Mouse (Mus musculus) kidney, postnatal 0 days (tissue): ENCODE data around the gene Rasd1. TPM values are rescaled to one million over a fixed set of nuclear protein-coding genes. Genes with fewer than 3 reads are reported as not detected.
"Not testable (repeated sequence)": the region's sequence is repeated elsewhere in the genome, so short reads cannot be mapped to it uniquely, and the experiment has no call there.

Experiments
- ATAC-seq: fragments of 200-750 bp; cut with Nextera tagmentation; replicated peaks from 2 replicates; pipeline ENCODE4 v1.8.0; 2017; ENCODE audit warnings: low read depth, moderate number of reproducible peaks, moderate TSS enrichment, moderate library complexity; ENCODE audit not compliant: low FRiP score
- DNase-seq: peaks from one replicate; pipeline ENCODE4 v3.0.0-alpha.2; 2016; ENCODE audit warnings: low spot score
- H3K27ac ChIP-seq: fragments of 300-500 bp; sonication (generic); 2 replicates; pipeline ENCODE4 v1.5.1; 2014; ENCODE audit warnings: mild to moderate bottlenecking
- H3K27me3 ChIP-seq: fragments of 300-500 bp; sonication (generic); 2 replicates; pipeline ENCODE4 v1.6.1; 2014; ENCODE audit warnings: low read length, mixed read lengths; ENCODE audit not compliant: insufficient read depth
- H3K36me3 ChIP-seq: fragments of 300-500 bp; sonication (generic); 2 replicates; pipeline ENCODE4 v1.6.1; 2014; ENCODE audit warnings: low read length, mixed read lengths; ENCODE audit not compliant: insufficient read depth
- H3K4me1 ChIP-seq: fragments of 300-500 bp; sonication (generic); replicated peaks from 2 replicates; pipeline ENCODE4 v1.6.1; 2014; ENCODE audit warnings: antibody characterized with exemption, low read length, mixed read lengths; ENCODE audit not compliant: insufficient read depth
- H3K4me2 ChIP-seq: fragments of 300-500 bp; sonication (generic); 2 replicates; pipeline ENCODE4 v1.6.1; 2014; ENCODE audit warnings: mild to moderate bottlenecking, low read length, moderate library complexity, mixed read lengths
- H3K4me3 ChIP-seq: fragments of 300-500 bp; sonication (generic); replicated peaks from 2 replicates; pipeline ENCODE4 v1.5.1; 2014; ENCODE audit warnings: low read depth, low read length
- H3K9ac ChIP-seq: fragments of 300-500 bp; sonication (generic); 2 replicates; pipeline ENCODE4 v1.6.1; 2014; ENCODE audit warnings: low read depth, low read length
- H3K9me3 ChIP-seq: fragments of 300-500 bp; sonication (generic); replicated peaks from 2 replicates; pipeline ENCODE4 v1.6.1; 2016; ENCODE audit warnings: low read length, inconsistent platforms, mixed read lengths
- CTCF ChIP-seq: IDR thresholded peaks from 2 replicates; pipeline ENCODE4 v1.5.1; 2016; ENCODE audit warnings: antibody characterized with exemption, low read depth, mild to moderate bottlenecking, moderate library complexity
- WGBS: fragments of 180-500 bp; shearing (Covaris S2); extraction: QIAGEN DNeasy Blood & Tissue Kit; methylation state at CpG from one replicate; pipeline ENCODE4 v1.1.7; 2014; 5-methylcytosine and 5-hydroxymethylcytosine counted together
- polyA plus RNA-seq: library from polyadenylated mRNA; unstranded; fragments of >200 nt; fragmentation: Nextera tagmentation; extraction: Ambion mirVana; gene quantifications from 2 replicates; pipeline ENCODE4 v1.2.1, GENCODE M21; 2015

Gene Rasd1
- polyA plus RNA-seq, 1 experiment from 2014 or later = 7.9 TPM

DNA sequence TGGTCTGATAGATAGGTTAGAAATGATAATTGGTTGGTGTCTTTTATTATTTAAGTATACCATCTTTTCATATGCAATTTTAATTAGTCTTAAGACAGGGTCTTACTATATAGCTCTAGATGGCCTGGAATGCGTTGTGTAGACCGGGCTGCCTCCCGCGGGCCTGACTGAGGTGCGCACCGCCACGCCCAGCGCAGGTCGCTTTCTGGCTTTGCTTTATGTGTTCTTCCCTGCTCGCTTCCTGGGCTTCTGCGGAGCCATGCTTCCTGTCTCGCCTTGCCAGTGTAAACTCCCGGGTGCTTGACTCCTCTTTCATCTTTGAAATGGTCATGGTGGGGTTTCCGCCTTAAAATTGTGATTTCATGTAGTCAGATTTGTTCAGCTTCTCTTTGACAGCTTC lies 11.9 kb downstream of the Rasd1 start:
- Histone ChIP-seq H3K4me1 (peaks cover 5% of the 10 kb centered on the region), H3K27me3 (no peaks in the 10 kb centered on the region), H3K9ac (no peak overlapping the region), H3K9me3 (no peaks in the 10 kb centered on the region), H3K4me2 (no peak overlapping the region), H3K4me3 (no peak overlapping the region), H3K27ac (no peak overlapping the region), H3K36me3 (no peaks in the 10 kb centered on the region)
- 82% methylated on average over 14 of the region's 14 CpGs for WGBS
- no peak for TF ChIP-seq CTCF
- ATAC-seq (no peak), DNase-seq (no peak)

DNA sequence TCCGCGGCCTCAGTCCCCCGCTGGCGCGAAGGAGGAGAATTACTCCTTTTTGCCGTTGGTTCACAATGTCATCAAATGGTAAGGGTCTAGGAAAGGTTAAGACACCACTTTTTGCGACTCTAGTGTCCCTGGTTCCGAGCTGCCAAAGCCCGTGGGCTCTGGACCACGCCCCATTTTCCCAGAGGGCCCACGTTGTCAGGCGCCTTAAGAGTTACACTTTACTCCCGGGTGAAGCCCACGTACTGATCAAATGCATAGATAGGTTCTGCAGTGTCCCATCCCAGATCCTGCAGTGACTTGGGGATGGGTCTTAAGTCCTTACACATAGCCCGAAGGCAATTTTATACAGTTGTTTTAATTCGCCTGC lies 16.4 kb downstream of the Rasd1 start:
- peak; percentile 43 for DNase-seq
- Histone ChIP-seq H3K27me3 (no peaks in the 10 kb centered on the region), H3K36me3 (no peaks in the 10 kb centered on the region), H3K4me3 (peak overlapping the region; percentile 95), H3K4me2 (peak overlapping the region; percentile 70), H3K4me1 (peaks cover 5% of the 10 kb centered on the region), H3K9me3 (no peaks in the 10 kb centered on the region), H3K27ac (peak overlapping the region; percentile 81), H3K9ac (peak overlapping the region; percentile 98)
- no peak for TF ChIP-seq CTCF
- peak; percentile 22; the same call in 1 of the 2 replicates for ATAC-seq
- WGBS = 3% methylated on average over 16 of the region's 16 CpGs

DNA sequence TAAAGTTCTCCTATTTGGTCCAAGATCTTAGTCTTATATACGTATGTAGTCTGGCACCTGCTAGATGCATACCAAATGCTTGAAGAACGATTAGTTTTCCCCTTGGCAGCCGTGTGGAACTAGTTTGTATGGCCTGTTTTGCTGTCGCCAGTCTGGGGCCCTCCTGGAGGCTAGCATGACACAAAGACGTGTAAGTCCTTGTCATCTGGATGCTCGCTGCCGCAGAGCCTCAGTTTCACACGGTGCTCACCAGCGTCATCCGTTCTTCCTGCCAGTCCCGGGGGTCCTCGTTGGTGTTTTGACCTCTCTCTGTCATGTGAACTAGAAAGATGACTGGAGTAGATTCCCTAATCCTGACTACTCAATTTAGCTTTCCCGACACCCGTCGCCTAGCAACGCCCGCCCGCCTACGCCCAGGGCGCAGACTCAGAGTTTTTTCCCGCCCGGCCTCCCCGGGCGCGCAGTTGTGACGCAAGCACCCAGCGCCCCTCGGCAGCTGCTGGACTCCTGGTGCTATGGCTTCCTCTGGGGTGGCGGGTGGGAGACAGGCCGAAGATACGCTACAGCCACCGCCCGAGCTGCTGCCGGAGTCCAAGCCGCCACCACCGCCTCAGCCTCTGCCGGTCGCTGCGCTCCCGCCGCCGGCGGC lies 16.9 kb downstream of the Rasd1 start, which contains the start of gene Med9:
Gene Med9 (plus strand): TSS at position 455 of the 649 bp plus-strand sequence.
- H3K9me3 ChIP-seq = no peaks in the 10 kb centered on the region
- peak within 1 kb of the TSS; percentile 98 for H3K9ac ChIP-seq
- H3K27me3 ChIP-seq = no peaks in the 10 kb centered on the region
- H3K36me3 ChIP-seq = no peaks in the 10 kb centered on the region
- peak; percentile 96 for DNase-seq
- peak within 1 kb of the TSS; percentile 81 for H3K27ac ChIP-seq
- H3K4me3 ChIP-seq = peak within 1 kb of the TSS; percentile 95
- peaks cover 5% of the 10 kb centered on the region for H3K4me1 ChIP-seq
- TF ChIP-seq CTCF = no peak
- peak; percentile 92 for ATAC-seq
- H3K4me2 ChIP-seq = peak within 1 kb of the TSS; percentile 70
- WGBS = under 1% methylated on average over 43 of the region's 43 CpGs

DNA sequence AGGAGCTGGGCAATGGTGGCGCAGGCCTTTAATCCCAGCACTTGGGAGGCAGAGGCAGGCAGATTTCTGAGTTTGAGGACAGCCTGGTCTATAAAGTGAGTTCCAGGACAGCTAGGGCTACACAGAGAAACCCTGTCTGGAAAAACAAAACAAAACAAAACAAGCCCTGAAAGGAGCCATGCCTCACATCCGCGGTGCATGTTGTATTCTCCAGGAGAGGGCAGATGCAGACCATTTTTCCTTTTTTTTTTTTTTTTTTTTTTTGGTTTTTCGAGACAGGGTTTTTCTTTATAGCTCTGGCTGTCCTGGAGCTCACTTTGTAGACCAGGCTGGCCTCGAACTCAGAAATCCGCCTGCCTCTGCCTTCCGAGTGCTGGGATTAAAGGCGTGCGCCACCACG lies 19.9 kb downstream of the Rasd1 start:
- H3K36me3 ChIP-seq, H3K4me2 ChIP-seq: not testable (repeated sequence)

DNA sequence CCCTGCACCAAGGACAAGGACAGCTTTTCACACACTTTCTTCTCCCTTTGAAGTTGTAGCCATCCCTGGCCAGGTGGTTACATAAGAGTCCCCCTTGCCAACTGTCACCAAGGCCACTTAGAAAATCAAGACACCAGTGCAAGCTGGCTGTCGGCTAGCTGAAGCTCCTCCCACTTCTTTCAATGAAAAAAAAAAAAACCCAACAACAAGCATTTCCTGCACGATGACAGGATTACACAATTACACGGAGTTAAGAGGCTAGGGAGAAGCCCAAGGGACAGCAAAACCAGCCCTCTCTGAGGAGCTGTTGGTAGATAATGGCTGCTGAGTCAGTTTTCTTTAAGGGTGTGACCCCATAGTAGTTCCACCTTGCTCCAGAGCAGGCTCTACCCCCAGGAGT lies 23.4 kb downstream of the Rasd1 start:
- Histone ChIP-seq H3K27ac (no peak overlapping the region), H3K9ac (no peak overlapping the region), H3K36me3 (no peaks in the 10 kb centered on the region), H3K4me3 (no peak overlapping the region), H3K4me2 (no peak overlapping the region), H3K9me3 (no peaks in the 10 kb centered on the region), H3K27me3 (no peaks in the 10 kb centered on the region), H3K4me1 (no peaks in the 10 kb centered on the region)
- ATAC-seq = no peak
- 17% methylated on average over 3 of the region's 3 CpGs for WGBS
- no peak for TF ChIP-seq CTCF
- peak; percentile 29 for DNase-seq

More for the DNA sequence above, 19.9 kb downstream of the Rasd1 start:
- not testable (repeated sequence) for H3K27ac ChIP-seq, H3K4me1 ChIP-seq, H3K9ac ChIP-seq, H3K4me3 ChIP-seq, DNase-seq, H3K27me3 ChIP-seq, ATAC-seq, H3K9me3 ChIP-seq
- 93% methylated on average over 9 of the region's 10 CpGs for WGBS
- 0 out of 2 replicates have a peak, but pooled peaks have one; percentile 7 for TF ChIP-seq CTCF

DNA sequence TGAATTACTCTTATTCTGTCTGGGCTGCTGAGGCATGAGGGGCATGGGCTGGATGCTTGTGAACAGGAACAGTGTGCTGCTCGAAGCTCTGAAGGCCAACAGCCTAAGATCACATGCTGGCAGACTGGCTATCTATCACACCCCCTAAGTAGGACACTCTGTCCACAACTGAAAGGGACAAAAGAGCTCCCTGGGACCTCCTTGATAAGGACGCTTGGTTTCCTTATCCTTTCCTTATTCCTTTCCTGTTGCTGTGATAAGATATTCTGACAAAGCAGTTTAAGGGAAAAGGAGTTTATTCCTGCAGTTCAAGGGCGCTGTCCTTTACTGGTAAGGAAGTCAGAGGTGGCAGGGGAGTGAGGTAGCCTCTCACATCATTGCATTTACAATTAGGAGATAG lies 24.1 kb downstream of the Rasd1 start:
- Histone ChIP-seq H3K9me3 (no peaks in the 10 kb centered on the region), H3K4me2 (no peak overlapping the region), H3K27me3 (no peaks in the 10 kb centered on the region), H3K9ac (no peak overlapping the region), H3K4me1 (no peaks in the 10 kb centered on the region), H3K4me3 (no peak overlapping the region), H3K27ac (no peak overlapping the region), H3K36me3 (no peaks in the 10 kb centered on the region)
- DNase-seq (no peak), ATAC-seq (no peak)
- 69% methylated on average over 3 of the region's 3 CpGs for WGBS
- no peak for TF ChIP-seq CTCF

DNA sequence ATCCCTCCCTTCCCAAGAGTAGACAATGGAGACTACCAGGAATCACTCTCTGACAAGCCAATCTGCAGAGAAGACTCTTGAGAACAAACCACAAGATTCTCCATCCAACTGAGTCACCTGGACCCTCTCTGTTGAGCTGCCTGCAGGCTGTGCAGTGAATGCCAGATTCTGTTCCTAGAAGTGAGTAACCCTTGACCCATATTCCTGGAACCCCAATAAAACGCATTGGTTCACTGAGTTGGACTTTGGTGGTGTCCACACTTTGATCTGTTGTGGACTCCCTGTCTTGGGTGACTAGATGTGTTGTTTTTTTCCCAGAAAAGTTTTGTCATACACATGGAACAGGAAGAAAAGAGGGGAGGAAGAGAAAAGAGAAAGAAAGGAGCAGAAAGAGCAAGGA lies 24.9 kb downstream of the Rasd1 start:
- H3K27me3 ChIP-seq = no peaks in the 10 kb centered on the region
- H3K4me3 ChIP-seq = no peak overlapping the region
- no peak overlapping the region for H3K9ac ChIP-seq
- no peaks in the 10 kb centered on the region for H3K36me3 ChIP-seq
- TF ChIP-seq CTCF = no peak
- no peak for ATAC-seq
- no peak overlapping the region for H3K4me2 ChIP-seq
- H3K9me3 ChIP-seq = no peaks in the 10 kb centered on the region
- H3K4me1 ChIP-seq = no peaks in the 10 kb centered on the region
- DNase-seq = no peak
- no peak overlapping the region for H3K27ac ChIP-seq
- 75% methylated on average over 1 of the region's 1 CpGs for WGBS
